Mouse (Mus musculus): ENCODE results near the gene Pacsin2. TPM values are rescaled to one million over a fixed set of nuclear protein-coding genes. Genes with fewer than 3 reads are reported as not detected.

Gene Pacsin2
- total and polyA plus RNA-seq, 3 experiments, result 34.5 to 61.0 (median 45.2) TPM

DNA sequence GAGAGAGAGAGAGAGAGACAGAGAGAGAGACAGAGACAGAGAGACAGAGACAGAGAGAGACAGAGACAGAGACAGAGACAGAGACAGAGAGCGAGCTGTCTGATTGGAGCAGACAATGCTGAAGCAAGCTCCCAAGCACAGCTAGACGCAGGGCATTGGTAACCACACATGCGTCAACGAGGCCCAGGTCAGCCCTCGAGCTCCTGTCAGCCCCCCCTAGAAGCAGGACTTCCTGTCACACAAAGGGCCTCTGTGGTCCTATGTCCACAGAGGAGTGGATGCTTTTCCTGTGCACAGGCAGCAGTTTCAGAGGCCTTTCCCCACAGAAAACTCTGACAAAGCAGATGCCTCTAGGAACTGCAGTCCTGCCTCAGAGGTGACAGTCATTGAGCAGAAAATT lies 38.6 kb downstream of the Pacsin2 start:
- Histone ChIP-seq H3K4me3 (ENCODE audit: low read depth, low read length) (no peak overlapping the region; the same call in 1 of the 2 replicates), H3K4me1 (ENCODE audit: insufficient read depth, low read depth, low read length) (peaks cover 75% of the 10 kb centered on the region), H3K27me3 (ENCODE audit: insufficient read depth, low read length) (no peaks in the 10 kb centered on the region), H3K36me3 (replicated peaks) (peaks cover 42% of the 10 kb centered on the region), H3K9me3 (replicated peaks) (no peaks in the 10 kb centered on the region)
- TF ChIP-seq CTCF (IDR thresholded peaks at IDR 0.05; ENCODE audit: low read depth, low read length), result no peak
- no peak for TF ChIP-seq GATA1 (IDR thresholded peaks at IDR 0.05; ENCODE audit: borderline replicate concordance, low read length)
- TF ChIP-seq POLR2AphosphoS5 (IDR thresholded peaks at IDR 0.05; ENCODE audit: insufficient replicate concordance, low read depth, low read length), result no peak
- TF ChIP-seq TAL1 (conservative IDR thresholded peaks at IDR 0.05; ENCODE audit: low read depth, low read length), result no peak
- TF ChIP-seq GATA2 (IDR thresholded peaks at IDR 0.05; ENCODE audit: borderline replicate concordance, low read depth, low read length), result no peak
- DNase-seq (ENCODE audit: low spot score) (no peak), ATAC-seq (ENCODE audit: extremely low read depth, insufficient number of reproducible peaks, low FRiP score, poor library complexity, severe bottlenecking) (no peak)

DNA sequence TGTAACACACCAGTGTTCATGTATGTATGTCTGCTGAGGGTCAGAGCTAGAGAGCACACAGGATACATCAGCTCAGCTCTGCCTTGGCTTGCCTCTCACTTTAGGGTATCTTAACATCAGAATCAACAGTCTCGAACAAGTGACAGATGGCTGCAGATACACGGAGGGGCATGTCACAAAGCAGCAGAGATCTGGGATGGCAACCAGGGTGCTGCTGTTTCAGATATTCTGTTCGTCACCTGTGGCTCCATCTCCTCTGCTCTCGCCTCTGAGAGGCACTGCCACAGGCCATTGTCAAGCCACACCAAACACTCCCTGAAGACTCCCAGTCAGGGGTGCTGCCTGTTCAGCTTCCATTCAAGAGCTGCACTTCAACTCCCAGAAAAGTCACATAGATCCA lies 39.1 kb downstream of the Pacsin2 start:
- TF ChIP-seq TAL1 (conservative IDR thresholded peaks at IDR 0.05; ENCODE audit: low read depth, low read length) (no peak), POLR2AphosphoS5 (IDR thresholded peaks at IDR 0.05; ENCODE audit: insufficient replicate concordance, low read depth, low read length) (no peak), GATA2 (IDR thresholded peaks at IDR 0.05; ENCODE audit: borderline replicate concordance, low read depth, low read length) (no peak), CTCF (IDR thresholded peaks at IDR 0.05; ENCODE audit: low read depth, low read length) (no peak), GATA1 (IDR thresholded peaks at IDR 0.05; ENCODE audit: borderline replicate concordance, low read length) (no peak)
- Histone ChIP-seq H3K4me1 (ENCODE audit: insufficient read depth, low read depth, low read length) (peaks cover 72% of the 10 kb centered on the region), H3K9me3 (replicated peaks) (no peaks in the 10 kb centered on the region), H3K4me3 (ENCODE audit: low read depth, low read length) (no peak overlapping the region), H3K36me3 (replicated peaks) (peaks cover 39% of the 10 kb centered on the region), H3K27me3 (ENCODE audit: insufficient read depth, low read length) (no peaks in the 10 kb centered on the region)
- no peak for ATAC-seq (ENCODE audit: extremely low read depth, insufficient number of reproducible peaks, low FRiP score, poor library complexity, severe bottlenecking)
- DNase-seq (ENCODE audit: low spot score), result no peak

GRCm38 (mm10) chr15:83423589-83424384 lies 40.6 kb downstream of the Pacsin2 start:
- H3K27me3 ChIP-seq (ENCODE audit: insufficient read depth, low read length), result no peaks in the 10 kb centered on the region
- DNase-seq (ENCODE audit: low spot score) (no peak), ATAC-seq (ENCODE audit: extremely low read depth, insufficient number of reproducible peaks, low FRiP score, poor library complexity, severe bottlenecking) (no peak)
- no peaks in the 10 kb centered on the region for H3K9me3 ChIP-seq (replicated peaks)
- H3K4me1 ChIP-seq (ENCODE audit: insufficient read depth, low read depth, low read length), result peaks cover 70% of the 10 kb centered on the region
- peaks cover 33% of the 10 kb centered on the region for H3K36me3 ChIP-seq (replicated peaks)
- TF ChIP-seq POLR2AphosphoS5 (IDR thresholded peaks at IDR 0.05; ENCODE audit: insufficient replicate concordance, low read depth, low read length), result no peak
- TF ChIP-seq GATA2 (IDR thresholded peaks at IDR 0.05; ENCODE audit: borderline replicate concordance, low read depth, low read length), result no peak
- TF ChIP-seq TAL1 (conservative IDR thresholded peaks at IDR 0.05; ENCODE audit: low read depth, low read length), result no peak
- no peak for TF ChIP-seq CTCF (IDR thresholded peaks at IDR 0.05; ENCODE audit: low read depth, low read length)
- TF ChIP-seq GATA1 (IDR thresholded peaks at IDR 0.05; ENCODE audit: borderline replicate concordance, low read length), result no peak
- H3K4me3 ChIP-seq (ENCODE audit: low read depth, low read length), result no peak overlapping the region

- Histone ChIP-seq H3K4me1 (ENCODE audit: insufficient read depth, low read depth, low read length) (peaks cover 65% of the 10 kb centered on the region), H3K27me3 (ENCODE audit: insufficient read depth, low read length) (no peaks in the 10 kb centered on the region), H3K9me3 (replicated peaks) (no peaks in the 10 kb centered on the region), H3K4me3 (ENCODE audit: low read depth, low read length) (peak overlapping the region; percentile 49; the same call in 1 of the 2 replicates), H3K36me3 (replicated peaks) (peaks cover 35% of the 10 kb centered on the region)
- DNase-seq (ENCODE audit: low spot score) (peak; percentile 35), ATAC-seq (ENCODE audit: extremely low read depth, insufficient number of reproducible peaks, low FRiP score, poor library complexity, severe bottlenecking) (peak; percentile 54)
- no peak for TF ChIP-seq GATA2 (IDR thresholded peaks at IDR 0.05; ENCODE audit: borderline replicate concordance, low read depth, low read length)
- TF ChIP-seq POLR2AphosphoS5 (IDR thresholded peaks at IDR 0.05; ENCODE audit: insufficient replicate concordance, low read depth, low read length), result no peak
- TF ChIP-seq CTCF (IDR thresholded peaks at IDR 0.05; ENCODE audit: low read depth, low read length), result no peak
- no peak for TF ChIP-seq TAL1 (conservative IDR thresholded peaks at IDR 0.05; ENCODE audit: low read depth, low read length)
- no peak for TF ChIP-seq GATA1 (IDR thresholded peaks at IDR 0.05; ENCODE audit: borderline replicate concordance, low read length)
Observed at GRCm38 (mm10) chr15:83422299-83422981, 42.0 kb downstream of the Pacsin2 start.

- Histone ChIP-seq H3K36me3 (replicated peaks) (peaks cover 27% of the 10 kb centered on the region), H3K4me1 (ENCODE audit: insufficient read depth, low read depth, low read length) (peaks cover 49% of the 10 kb centered on the region), H3K27me3 (ENCODE audit: insufficient read depth, low read length) (no peaks in the 10 kb centered on the region), H3K9me3 (replicated peaks) (no peaks in the 10 kb centered on the region), H3K4me3 (ENCODE audit: low read depth, low read length) (no peak overlapping the region)
- TF ChIP-seq POLR2AphosphoS5 (IDR thresholded peaks at IDR 0.05; ENCODE audit: insufficient replicate concordance, low read depth, low read length) (no peak), GATA1 (IDR thresholded peaks at IDR 0.05; ENCODE audit: borderline replicate concordance, low read length) (no peak), CTCF (IDR thresholded peaks at IDR 0.05; ENCODE audit: low read depth, low read length) (no peak), TAL1 (conservative IDR thresholded peaks at IDR 0.05; ENCODE audit: low read depth, low read length) (no peak), GATA2 (IDR thresholded peaks at IDR 0.05; ENCODE audit: borderline replicate concordance, low read depth, low read length) (no peak)
- no peak for ATAC-seq (ENCODE audit: extremely low read depth, insufficient number of reproducible peaks, low FRiP score, poor library complexity, severe bottlenecking)
- no peak for DNase-seq (ENCODE audit: low spot score)
Observed at GRCm38 (mm10) chr15:83419562-83419961, 44.8 kb downstream of the Pacsin2 start.

DNA sequence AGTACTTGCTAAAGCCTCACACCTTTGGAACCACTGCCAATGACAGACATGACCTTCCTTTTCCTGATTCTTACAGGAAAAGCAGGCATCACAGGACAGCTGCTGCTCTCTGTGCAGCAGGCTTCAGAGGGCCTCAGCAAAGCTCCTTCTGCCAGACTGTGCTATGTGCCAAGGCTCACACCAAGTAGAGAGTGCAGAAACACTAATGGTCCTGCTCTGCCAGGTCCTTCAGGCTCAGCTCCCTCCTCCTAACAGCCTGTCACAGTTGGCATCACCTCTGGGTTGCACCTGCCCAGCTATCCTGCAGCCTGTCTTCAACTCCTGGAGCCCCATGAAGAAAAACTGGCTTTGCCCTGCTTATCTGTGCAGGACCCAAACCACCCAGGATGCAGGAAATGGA lies 45.7 kb downstream of the Pacsin2 start:
- Histone ChIP-seq H3K4me3 (ENCODE audit: low read depth, low read length) (no peak overlapping the region), H3K27me3 (ENCODE audit: insufficient read depth, low read length) (no peaks in the 10 kb centered on the region), H3K4me1 (ENCODE audit: insufficient read depth, low read depth, low read length) (peaks cover 43% of the 10 kb centered on the region), H3K9me3 (replicated peaks) (no peaks in the 10 kb centered on the region), H3K36me3 (replicated peaks) (peaks cover 30% of the 10 kb centered on the region)
- TF ChIP-seq POLR2AphosphoS5 (IDR thresholded peaks at IDR 0.05; ENCODE audit: insufficient replicate concordance, low read depth, low read length) (no peak), GATA2 (IDR thresholded peaks at IDR 0.05; ENCODE audit: borderline replicate concordance, low read depth, low read length) (no peak), GATA1 (IDR thresholded peaks at IDR 0.05; ENCODE audit: borderline replicate concordance, low read length) (no peak), CTCF (IDR thresholded peaks at IDR 0.05; ENCODE audit: low read depth, low read length) (no peak), TAL1 (conservative IDR thresholded peaks at IDR 0.05; ENCODE audit: low read depth, low read length) (no peak)
- DNase-seq (ENCODE audit: low spot score) (no peak), ATAC-seq (ENCODE audit: extremely low read depth, insufficient number of reproducible peaks, low FRiP score, poor library complexity, severe bottlenecking) (no peak)

Data from G1E (cell line).